Mouse (Mus musculus) liver, embryonic 16.5 days (tissue): Measurements from ENCODE around the gene Rdh11. TPM values are rescaled to one million over a fixed set of nuclear protein-coding genes. Genes with fewer than 3 reads are reported as not detected.

ENCODE experiments used
- ATAC-seq: fragments of 200-750 bp; cut with Nextera tagmentation; 2 replicates; pipeline ENCODE4 v1.8.0; 2017; ENCODE audit warnings: low read depth, mild to moderate bottlenecking, moderate number of reproducible peaks, moderate library complexity
- H3K27ac ChIP-seq: fragments of 300-500 bp; sonication (generic); 2 replicates; pipeline ENCODE4 v1.5.1; 2014; ENCODE audit warnings: mild to moderate bottlenecking, low read length
- H3K27me3 ChIP-seq: fragments of 300-500 bp; sonication (generic); 2 replicates; pipeline ENCODE4 v1.6.1; 2014; ENCODE audit warnings: low read depth, low read length, mixed read lengths; ENCODE audit not compliant: control insufficient read depth, insufficient read depth
- H3K36me3 ChIP-seq: fragments of 300-500 bp; sonication (generic); 2 replicates; pipeline ENCODE4 v1.6.1; 2014; ENCODE audit warnings: mild to moderate bottlenecking; ENCODE audit not compliant: control insufficient read depth, insufficient read depth
- H3K4me1 ChIP-seq: fragments of 300-500 bp; sonication (generic); 2 replicates; pipeline ENCODE4 v1.6.1; 2014; ENCODE audit warnings: low read depth, low read length, mixed read lengths; ENCODE audit not compliant: control insufficient read depth
- H3K4me2 ChIP-seq: fragments of 300-500 bp; sonication (generic); 2 replicates; pipeline ENCODE4 v1.6.1; 2014; ENCODE audit warnings: low read depth, low read length, mixed read lengths
- H3K4me3 ChIP-seq: fragments of 300-500 bp; sonication (generic); 2 replicates; pipeline ENCODE4 v1.5.1; 2014; ENCODE audit warnings: low read depth, mild to moderate bottlenecking, low read length
- H3K9ac ChIP-seq: fragments of 300-500 bp; sonication (generic); 2 replicates; pipeline ENCODE4 v1.6.1; 2014; ENCODE audit warnings: low read depth, low read length
- H3K9me3 ChIP-seq: fragments of 300-500 bp; sonication (generic); replicated peaks from 2 replicates; pipeline ENCODE4 v1.6.1; 2016; ENCODE audit warnings: low read length; ENCODE audit not compliant: control insufficient read depth
- WGBS: fragments of 180-500 bp; shearing (Covaris S2); extraction: QIAGEN DNeasy Blood & Tissue Kit; methylation state at CpG from one replicate; pipeline ENCODE4 v1.1.7; 2014; ENCODE audit not compliant: insufficient replicate concordance; 5-methylcytosine and 5-hydroxymethylcytosine counted together
- polyA plus RNA-seq: library from polyadenylated mRNA; unstranded; fragments of >200 nt; fragmentation: Nextera tagmentation; extraction: Ambion mirVana; gene quantifications from 2 replicates; pipeline ENCODE4 v1.2.1, GENCODE M21; 2015

Rdh11 gene
- 23.2 and 24.7 TPM in 2 replicates for polyA plus RNA-seq

GRCm38 (mm10) chr12:79192193-79192592, at the start of gene Rdh11:
Gene Rdh11, minus strand, starts transcription at chr12:79192293.
- Histone ChIP-seq H3K9me3 (no peaks in the 10 kb centered on the region), H3K36me3 (peaks cover 5% of the 10 kb centered on the region; the same call in 1 of the 2 replicates), H3K4me3 (peak within 1 kb of the TSS; percentile 68), H3K9ac (peak within 1 kb of the TSS; percentile 71), H3K4me2 (peak within 1 kb of the TSS; percentile 95), H3K27ac (peak within 1 kb of the TSS; percentile 71), H3K27me3 (no peaks in the 10 kb centered on the region), H3K4me1 (peaks cover 15% of the 10 kb centered on the region)
- 60% methylated on average over 6 of the region's 6 CpGs for WGBS
- ATAC-seq, result no peak

- no peak overlapping the region for H3K27ac ChIP-seq
- peaks cover 7% of the 10 kb centered on the region for H3K36me3 ChIP-seq
Measured at GRCm38 (mm10) chr12:79235485-79236080, 43.5 kb upstream of the Rdh11 start.

GRCm38 (mm10) chr12:79217511-79217910, 25.4 kb upstream of the Rdh11 start:
- H3K4me3 ChIP-seq, result no peak overlapping the region
- H3K27ac ChIP-seq, result no peak overlapping the region
- H3K9ac ChIP-seq, result no peak overlapping the region
- H3K27me3 ChIP-seq, result no peaks in the 10 kb centered on the region
- no peaks in the 10 kb centered on the region for H3K36me3 ChIP-seq
- no peak overlapping the region for H3K4me2 ChIP-seq
- no peaks in the 10 kb centered on the region for H3K9me3 ChIP-seq
- ATAC-seq, result no peak
- no peaks in the 10 kb centered on the region for H3K4me1 ChIP-seq
- WGBS, result 41% methylated on average over 5 of the region's 5 CpGs

More at GRCm38 (mm10) chr12:79235485-79236080, 43.5 kb upstream of the Rdh11 start:
- 75% methylated on average over 11 of the region's 11 CpGs for WGBS
- Histone ChIP-seq H3K4me1 (no peaks in the 10 kb centered on the region), H3K4me2 (no peak overlapping the region), H3K27me3 (no peaks in the 10 kb centered on the region), H3K9me3 (no peaks in the 10 kb centered on the region), H3K4me3 (no peak overlapping the region), H3K9ac (no peak overlapping the region)
- ATAC-seq, result no peak

- Histone ChIP-seq H3K9me3 (no peaks in the 10 kb centered on the region), H3K9ac (no peak overlapping the region), H3K27me3 (no peaks in the 10 kb centered on the region), H3K4me3 (no peak overlapping the region), H3K27ac (no peak overlapping the region), H3K4me2 (no peak overlapping the region), H3K36me3 (no peaks in the 10 kb centered on the region), H3K4me1 (peaks cover 3% of the 10 kb centered on the region; the same call in 1 of the 2 replicates)
- WGBS, result 74% methylated on average over 8 of the region's 8 CpGs
- no peak for ATAC-seq
Measured at GRCm38 (mm10) chr12:79211447-79211846, 19.4 kb upstream of the Rdh11 start.

GRCm38 (mm10) chr12:79208703-79209464, 16.8 kb upstream of the Rdh11 start, which contains the start of gene Rdh12:
Gene Rdh12, plus strand, starts transcription at chr12:79208914.
- Histone ChIP-seq H3K4me3 (peak within 1 kb of the TSS; percentile 43), H3K27ac (peak within 1 kb of the TSS; percentile 48), H3K4me2 (peak within 1 kb of the TSS; percentile 62), H3K27me3 (no peaks in the 10 kb centered on the region), H3K9ac (no peak within 1 kb of the TSS), H3K9me3 (no peaks in the 10 kb centered on the region), H3K4me1 (peaks cover 3% of the 10 kb centered on the region; the same call in 1 of the 2 replicates), H3K36me3 (no peaks in the 10 kb centered on the region)
- ATAC-seq, result no peak
- WGBS, result 4% methylated on average over 13 of the region's 13 CpGs

- Histone ChIP-seq H3K27me3 (no peaks in the 10 kb centered on the region), H3K9ac (no peak overlapping the region), H3K4me1 (no peaks in the 10 kb centered on the region), H3K9me3 (no peaks in the 10 kb centered on the region), H3K4me3 (no peak overlapping the region), H3K4me2 (no peak overlapping the region), H3K36me3 (no peaks in the 10 kb centered on the region), H3K27ac (no peak overlapping the region)
- no peak for ATAC-seq
- WGBS, result 17% methylated on average over 3 of the region's 3 CpGs
Measured at GRCm38 (mm10) chr12:79201882-79202281, 9.8 kb upstream of the Rdh11 start.

GRCm38 (mm10) chr12:79197105-79197504, 5.0 kb upstream of the Rdh11 start:
- 59% methylated on average over 5 of the region's 5 CpGs for WGBS
- Histone ChIP-seq H3K4me3 (no peak overlapping the region), H3K9me3 (no peaks in the 10 kb centered on the region), H3K4me1 (peaks cover under 1% of the 10 kb centered on the region), H3K36me3 (no peaks in the 10 kb centered on the region), H3K27ac (no peak overlapping the region), H3K27me3 (no peaks in the 10 kb centered on the region), H3K9ac (no peak overlapping the region), H3K4me2 (no peak overlapping the region)
- no peak for ATAC-seq

- H3K36me3 ChIP-seq, result no peaks in the 10 kb centered on the region
- H3K9me3 ChIP-seq, result no peaks in the 10 kb centered on the region
- no peak overlapping the region for H3K4me2 ChIP-seq
- no peak overlapping the region for H3K9ac ChIP-seq
- 3% methylated on average over 3 of the region's 3 CpGs for WGBS
- no peak for ATAC-seq
- H3K27me3 ChIP-seq, result no peaks in the 10 kb centered on the region
- no peak overlapping the region for H3K4me3 ChIP-seq
- peaks cover 15% of the 10 kb centered on the region for H3K4me1 ChIP-seq
- no peak overlapping the region for H3K27ac ChIP-seq
Measured at GRCm38 (mm10) chr12:79193441-79193840, 1.3 kb upstream of the Rdh11 start.

- Histone ChIP-seq H3K4me3 (peak overlapping the region; percentile 68), H3K4me1 (peaks cover 15% of the 10 kb centered on the region), H3K9me3 (no peaks in the 10 kb centered on the region), H3K27ac (peak overlapping the region; percentile 71), H3K27me3 (no peaks in the 10 kb centered on the region), H3K4me2 (peak overlapping the region; percentile 95), H3K36me3 (peaks cover 5% of the 10 kb centered on the region), H3K9ac (peak overlapping the region; percentile 71)
- 4% methylated on average over 14 of the region's 14 CpGs for WGBS
- peak; percentile 77 for ATAC-seq
Measured at GRCm38 (mm10) chr12:79191701-79192100, 392 bp downstream of the Rdh11 start.
